Mouse (Mus musculus): ENCODE measurements around the gene Maml3. TPM values are rescaled to one million over a fixed set of nuclear protein-coding genes. Genes with fewer than 3 reads are reported as not detected.

Gene Maml3
- polyA plus RNA-seq, 1 experiment from 2014 or later: 5.0 TPM

DNA sequence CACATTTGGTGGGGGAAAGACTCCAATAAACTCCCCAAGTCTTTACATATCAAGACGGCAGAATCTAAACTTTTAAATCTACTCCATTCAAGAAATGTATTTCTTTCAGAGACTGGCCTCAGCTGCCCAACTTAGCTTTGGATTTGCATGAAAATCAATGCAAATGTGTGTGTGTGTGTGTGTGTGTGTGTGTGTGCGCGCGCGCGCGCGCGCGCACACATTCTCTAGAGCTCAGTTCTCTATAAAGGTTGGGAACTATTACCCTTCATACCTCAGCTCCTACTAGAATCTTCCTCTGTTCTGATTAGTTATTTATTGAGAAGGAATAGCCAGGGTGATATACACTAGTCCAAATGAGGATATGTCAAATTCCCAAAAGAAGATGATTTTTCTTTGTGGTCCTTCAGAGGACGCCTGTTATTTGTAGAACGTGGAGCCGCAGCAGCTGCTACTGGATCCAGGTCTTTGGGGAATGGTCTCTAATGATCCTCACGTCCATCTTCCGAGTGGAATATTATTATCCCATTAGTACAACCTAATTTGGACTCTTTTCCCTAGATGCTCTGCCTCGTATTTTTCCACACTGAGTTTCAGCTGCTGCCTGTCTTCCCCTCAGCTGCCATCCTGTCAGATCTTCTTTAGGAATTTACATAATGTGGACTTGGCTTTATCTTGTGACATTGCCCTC is 372.8 kb downstream of the Maml3 start:
- no peaks in the 10 kb centered on the region for H3K9me3 ChIP-seq (ENCODE audit: control insufficient read depth, low read length)
- no peak overlapping the region for H3K4me2 ChIP-seq (ENCODE audit: low read length)
- H3K4me1 ChIP-seq (replicated peaks; ENCODE audit: control insufficient read depth, insufficient read depth, low read length): peaks cover 21% of the 10 kb centered on the region
- no peak for ATAC-seq
- H3K27ac ChIP-seq (ENCODE audit: low read length): no peak overlapping the region
- WGBS: 80% methylated on average over 16 of the region's 16 CpGs
- H3K27me3 ChIP-seq (replicated peaks; ENCODE audit: control insufficient read depth, insufficient read depth, low read length): no peaks in the 10 kb centered on the region
- no peak overlapping the region for H3K9ac ChIP-seq (replicated peaks; ENCODE audit: low read depth, low read length)
- no peaks in the 10 kb centered on the region for H3K36me3 ChIP-seq (ENCODE audit: control insufficient read depth, insufficient read depth)
- H3K4me3 ChIP-seq (replicated peaks; ENCODE audit: low read length): no peak overlapping the region

DNA sequence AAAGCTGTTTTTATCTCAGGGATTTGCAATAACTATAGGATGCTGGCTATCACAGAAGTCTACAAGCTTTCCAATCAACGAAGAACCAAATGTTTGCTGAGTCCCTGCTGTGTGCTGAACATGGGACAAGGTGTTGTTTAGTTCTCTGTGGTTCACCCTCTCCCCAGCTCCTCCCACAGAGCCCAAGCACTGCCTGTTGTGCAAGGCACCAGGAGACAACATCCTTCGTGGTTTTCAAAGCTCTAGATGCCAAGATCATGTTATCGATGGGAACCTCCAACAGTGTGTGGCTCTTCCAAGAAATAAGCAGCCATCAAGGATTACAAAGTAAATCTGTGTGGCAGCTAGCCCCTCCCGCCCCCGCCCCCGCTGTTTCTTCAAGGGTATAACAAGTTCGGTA is 374.2 kb downstream of the Maml3 start:
- 87% methylated on average over 7 of the region's 7 CpGs for WGBS
- no peak for ATAC-seq
- Histone ChIP-seq H3K36me3 (ENCODE audit: control insufficient read depth, insufficient read depth) (no peaks in the 10 kb centered on the region), H3K27me3 (replicated peaks; ENCODE audit: control insufficient read depth, insufficient read depth, low read length) (no peaks in the 10 kb centered on the region), H3K9ac (replicated peaks; ENCODE audit: low read depth, low read length) (no peak overlapping the region), H3K4me1 (replicated peaks; ENCODE audit: control insufficient read depth, insufficient read depth, low read length) (peaks cover 21% of the 10 kb centered on the region), H3K27ac (ENCODE audit: low read length) (no peak overlapping the region), H3K4me2 (ENCODE audit: low read length) (no peak overlapping the region), H3K4me3 (replicated peaks; ENCODE audit: low read length) (no peak overlapping the region), H3K9me3 (ENCODE audit: control insufficient read depth, low read length) (no peaks in the 10 kb centered on the region)

- H3K36me3 ChIP-seq (ENCODE audit: control insufficient read depth, insufficient read depth): no peaks in the 10 kb centered on the region
- ATAC-seq: peak; percentile 62
- 52% methylated on average over 14 of the region's 14 CpGs for WGBS
These were observed 375.6 kb downstream of the Maml3 start for GRCm38 (mm10) chr3:51729109-51729918.

GRCm38 (mm10) chr3:51728456-51728855 is 376.4 kb downstream of the Maml3 start:
- Histone ChIP-seq H3K4me2 (ENCODE audit: low read length) (no peak overlapping the region), H3K4me3 (replicated peaks; ENCODE audit: low read length) (no peak overlapping the region), H3K9ac (replicated peaks; ENCODE audit: low read depth, low read length) (no peak overlapping the region), H3K36me3 (ENCODE audit: control insufficient read depth, insufficient read depth) (no peaks in the 10 kb centered on the region), H3K27ac (ENCODE audit: low read length) (no peak overlapping the region; the same call in 1 of the 2 replicates), H3K4me1 (replicated peaks; ENCODE audit: control insufficient read depth, insufficient read depth, low read length) (peaks cover 21% of the 10 kb centered on the region), H3K27me3 (replicated peaks; ENCODE audit: control insufficient read depth, insufficient read depth, low read length) (no peaks in the 10 kb centered on the region), H3K9me3 (ENCODE audit: control insufficient read depth, low read length) (no peaks in the 10 kb centered on the region)
- 81% methylated on average over 12 of the region's 12 CpGs for WGBS
- peak; percentile 11 for ATAC-seq

More at GRCm38 (mm10) chr3:51729109-51729918, 375.6 kb downstream of the Maml3 start:
- Histone ChIP-seq H3K4me3 (replicated peaks; ENCODE audit: low read length) (no peak overlapping the region), H3K4me1 (replicated peaks; ENCODE audit: control insufficient read depth, insufficient read depth, low read length) (peaks cover 21% of the 10 kb centered on the region), H3K9ac (replicated peaks; ENCODE audit: low read depth, low read length) (no peak overlapping the region), H3K4me2 (ENCODE audit: low read length) (no peak overlapping the region), H3K27ac (ENCODE audit: low read length) (peak overlapping the region; percentile 16; the same call in 1 of the 2 replicates), H3K9me3 (ENCODE audit: control insufficient read depth, low read length) (no peaks in the 10 kb centered on the region), H3K27me3 (replicated peaks; ENCODE audit: control insufficient read depth, insufficient read depth, low read length) (no peaks in the 10 kb centered on the region)

- 71% methylated on average over 8 of the region's 8 CpGs for WGBS
- peak overlapping the region; percentile 41 for H3K27ac ChIP-seq (ENCODE audit: low read length)
- ATAC-seq: no peak
- H3K4me2 ChIP-seq (ENCODE audit: low read length): no peak overlapping the region
- H3K4me3 ChIP-seq (replicated peaks; ENCODE audit: low read length): no peak overlapping the region
- H3K9ac ChIP-seq (replicated peaks; ENCODE audit: low read depth, low read length): no peak overlapping the region
- H3K27me3 ChIP-seq (replicated peaks; ENCODE audit: control insufficient read depth, insufficient read depth, low read length): no peaks in the 10 kb centered on the region
- peaks cover 21% of the 10 kb centered on the region for H3K4me1 ChIP-seq (replicated peaks; ENCODE audit: control insufficient read depth, insufficient read depth, low read length)
- H3K9me3 ChIP-seq (ENCODE audit: control insufficient read depth, low read length): no peaks in the 10 kb centered on the region
- H3K36me3 ChIP-seq (ENCODE audit: control insufficient read depth, insufficient read depth): no peaks in the 10 kb centered on the region
These were observed 376.9 kb downstream of the Maml3 start for GRCm38 (mm10) chr3:51727968-51728367.

GRCm38 (mm10) chr3:51727487-51727886 is 377.4 kb downstream of the Maml3 start:
- Histone ChIP-seq H3K4me2 (ENCODE audit: low read length) (no peak overlapping the region), H3K27ac (ENCODE audit: low read length) (peak overlapping the region; percentile 41), H3K9me3 (ENCODE audit: control insufficient read depth, low read length) (no peaks in the 10 kb centered on the region), H3K9ac (replicated peaks; ENCODE audit: low read depth, low read length) (no peak overlapping the region), H3K4me1 (replicated peaks; ENCODE audit: control insufficient read depth, insufficient read depth, low read length) (peaks cover 19% of the 10 kb centered on the region), H3K4me3 (replicated peaks; ENCODE audit: low read length) (no peak overlapping the region), H3K36me3 (ENCODE audit: control insufficient read depth, insufficient read depth) (no peaks in the 10 kb centered on the region), H3K27me3 (replicated peaks; ENCODE audit: control insufficient read depth, insufficient read depth, low read length) (no peaks in the 10 kb centered on the region)
- ATAC-seq: no peak
- 54% methylated on average over 3 of the region's 3 CpGs for WGBS

GRCm38 (mm10) chr3:51726257-51726656 is 378.6 kb downstream of the Maml3 start:
- Histone ChIP-seq H3K9me3 (ENCODE audit: control insufficient read depth, low read length) (no peaks in the 10 kb centered on the region), H3K36me3 (ENCODE audit: control insufficient read depth, insufficient read depth) (no peaks in the 10 kb centered on the region), H3K4me3 (replicated peaks; ENCODE audit: low read length) (no peak overlapping the region), H3K27me3 (replicated peaks; ENCODE audit: control insufficient read depth, insufficient read depth, low read length) (no peaks in the 10 kb centered on the region), H3K27ac (ENCODE audit: low read length) (no peak overlapping the region), H3K4me1 (replicated peaks; ENCODE audit: control insufficient read depth, insufficient read depth, low read length) (peaks cover 18% of the 10 kb centered on the region), H3K4me2 (ENCODE audit: low read length) (no peak overlapping the region), H3K9ac (replicated peaks; ENCODE audit: low read depth, low read length) (no peak overlapping the region)
- no peak for ATAC-seq
- WGBS: 93% methylated on average over 6 of the region's 6 CpGs

GRCm38 (mm10) chr3:51719982-51720381 is 384.9 kb downstream of the Maml3 start:
- Histone ChIP-seq H3K9me3 (ENCODE audit: control insufficient read depth, low read length) (no peaks in the 10 kb centered on the region), H3K27ac (ENCODE audit: low read length) (no peak overlapping the region), H3K4me2 (ENCODE audit: low read length) (no peak overlapping the region), H3K27me3 (replicated peaks; ENCODE audit: control insufficient read depth, insufficient read depth, low read length) (no peaks in the 10 kb centered on the region), H3K9ac (replicated peaks; ENCODE audit: low read depth, low read length) (no peak overlapping the region), H3K4me3 (replicated peaks; ENCODE audit: low read length) (no peak overlapping the region), H3K36me3 (ENCODE audit: control insufficient read depth, insufficient read depth) (no peaks in the 10 kb centered on the region), H3K4me1 (replicated peaks; ENCODE audit: control insufficient read depth, insufficient read depth, low read length) (no peaks in the 10 kb centered on the region)
- no peak for ATAC-seq
- 69% methylated on average over 1 of the region's 1 CpGs for WGBS

GRCm38 (mm10) chr3:51719373-51719772 is 385.5 kb downstream of the Maml3 start:
- H3K4me2 ChIP-seq (ENCODE audit: low read length): no peak overlapping the region
- no peaks in the 10 kb centered on the region for H3K4me1 ChIP-seq (replicated peaks; ENCODE audit: control insufficient read depth, insufficient read depth, low read length)
- 82% methylated on average over 3 of the region's 3 CpGs for WGBS
- ATAC-seq: no peak
- no peak overlapping the region for H3K9ac ChIP-seq (replicated peaks; ENCODE audit: low read depth, low read length)
- no peak overlapping the region for H3K4me3 ChIP-seq (replicated peaks; ENCODE audit: low read length)
- H3K27ac ChIP-seq (ENCODE audit: low read length): no peak overlapping the region
- H3K27me3 ChIP-seq (replicated peaks; ENCODE audit: control insufficient read depth, insufficient read depth, low read length): no peaks in the 10 kb centered on the region
- no peaks in the 10 kb centered on the region for H3K9me3 ChIP-seq (ENCODE audit: control insufficient read depth, low read length)
- no peaks in the 10 kb centered on the region for H3K36me3 ChIP-seq (ENCODE audit: control insufficient read depth, insufficient read depth)
